Mouse (Mus musculus) cerebellum, adult (tissue): ENCODE measurements around the gene Rnf217.

Source experiments
- ATAC-seq: cut with Nextera tagmentation; 2 replicates; pipeline ENCODE4 v1.9.2; 2017; ENCODE audit warnings: mild to moderate bottlenecking, moderate library complexity, mixed read lengths; ENCODE audit not compliant: insufficient number of reproducible peaks, low FRiP score, low TSS enrichment

Rnf217 gene

DNA sequence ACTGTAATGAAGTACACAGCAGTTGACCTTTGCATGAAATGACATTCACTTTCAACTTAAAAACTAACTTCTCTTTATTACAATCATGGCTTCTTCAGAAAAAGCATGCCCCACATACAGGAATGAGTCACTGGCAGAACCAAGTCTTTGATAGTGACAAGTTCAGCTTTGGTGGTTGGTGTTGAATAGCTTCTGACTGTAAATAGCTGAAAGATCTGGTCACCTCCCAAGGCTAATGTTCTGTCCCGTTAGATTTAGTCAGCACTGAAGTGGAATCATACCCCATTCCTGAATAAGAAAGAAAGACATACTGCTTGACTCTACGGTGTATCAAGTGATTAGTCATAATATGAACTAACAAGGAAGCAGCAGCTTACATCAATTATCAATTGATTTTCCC lies 51.7 kb downstream of the Rnf217 start:
- no peak for ATAC-seq

DNA sequence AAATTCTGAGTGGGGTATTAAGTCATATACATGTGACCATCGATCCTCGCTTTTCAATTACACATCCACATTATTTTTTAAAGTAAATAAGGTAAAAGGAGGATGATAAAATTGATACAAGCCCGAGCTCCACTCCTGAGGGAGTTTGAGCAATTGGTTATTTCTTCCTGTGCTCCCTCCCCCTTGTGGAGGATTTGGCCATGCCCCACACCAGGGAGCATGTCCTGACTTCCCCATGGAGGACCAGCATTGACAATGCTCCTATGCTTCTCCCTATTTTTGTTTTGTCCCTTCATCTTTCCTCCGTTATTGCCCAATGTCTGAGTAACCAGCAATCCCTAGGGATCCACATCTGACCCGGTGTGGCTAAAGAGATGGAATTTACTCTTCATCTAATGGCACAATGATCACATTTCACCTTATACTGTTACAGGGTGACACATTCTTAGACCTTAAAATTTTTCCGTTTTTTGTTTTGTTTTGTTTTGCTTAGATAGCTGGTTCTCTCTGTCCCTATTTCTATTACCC lies 53.5 kb downstream of the Rnf217 start:
- no peak for ATAC-seq

DNA sequence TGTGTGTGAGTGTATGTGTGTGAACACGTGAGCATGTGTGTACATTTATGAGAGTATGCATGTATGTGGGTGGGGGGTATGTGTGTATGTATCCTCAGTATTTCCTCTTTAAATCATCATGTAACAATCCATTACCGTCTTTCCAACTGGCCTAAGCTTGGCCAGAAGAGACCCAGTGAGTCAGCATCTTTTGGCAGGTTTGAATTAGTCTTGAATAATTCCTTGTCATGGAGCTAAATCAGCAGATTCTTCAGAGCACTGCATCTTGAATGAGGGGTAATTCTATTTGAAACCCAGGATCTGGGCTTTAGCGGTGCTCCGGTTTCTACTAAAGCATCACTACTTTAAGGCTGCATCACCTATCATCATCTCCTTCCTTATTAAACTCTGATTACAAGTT lies 55.7 kb downstream of the Rnf217 start:
- no peak for ATAC-seq

DNA sequence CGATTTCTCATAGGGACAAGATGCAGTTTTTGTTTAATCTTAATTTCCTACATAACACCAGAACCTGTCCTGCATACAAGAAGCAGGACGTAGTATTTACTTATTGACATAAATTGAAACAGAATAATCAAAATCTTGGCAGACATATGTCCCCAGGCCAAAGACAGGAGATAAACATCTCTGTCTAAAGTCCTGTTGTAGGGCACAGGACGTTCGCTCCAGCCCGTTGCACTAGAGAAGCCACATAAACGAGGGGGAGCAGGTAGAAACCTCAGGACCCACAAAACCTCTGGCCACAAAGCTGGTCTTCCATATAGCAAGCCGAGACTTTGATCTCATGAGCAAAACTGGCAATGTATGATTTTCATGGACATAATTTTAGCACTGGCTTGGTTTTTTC lies 57.1 kb downstream of the Rnf217 start:
- no peak for ATAC-seq

DNA sequence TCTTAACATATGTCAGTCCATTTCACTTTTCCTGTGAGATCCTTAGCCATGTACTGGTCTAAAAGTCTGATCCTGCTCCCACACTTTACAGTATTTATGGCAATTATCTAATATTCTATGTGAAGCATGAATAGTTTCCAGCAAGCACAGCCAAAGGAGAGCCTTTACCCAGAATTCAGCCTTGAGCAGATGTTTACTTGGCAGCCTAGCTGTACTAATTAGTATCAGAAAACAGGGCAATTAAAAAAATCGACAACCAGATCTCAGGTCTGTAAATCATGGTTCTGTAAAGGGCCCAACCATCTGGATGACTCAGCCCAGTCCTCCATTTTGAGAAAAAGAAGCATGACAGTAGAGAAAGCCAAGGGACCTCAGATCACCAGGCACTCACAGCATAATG lies 57.6 kb downstream of the Rnf217 start:
- no peak for ATAC-seq

DNA sequence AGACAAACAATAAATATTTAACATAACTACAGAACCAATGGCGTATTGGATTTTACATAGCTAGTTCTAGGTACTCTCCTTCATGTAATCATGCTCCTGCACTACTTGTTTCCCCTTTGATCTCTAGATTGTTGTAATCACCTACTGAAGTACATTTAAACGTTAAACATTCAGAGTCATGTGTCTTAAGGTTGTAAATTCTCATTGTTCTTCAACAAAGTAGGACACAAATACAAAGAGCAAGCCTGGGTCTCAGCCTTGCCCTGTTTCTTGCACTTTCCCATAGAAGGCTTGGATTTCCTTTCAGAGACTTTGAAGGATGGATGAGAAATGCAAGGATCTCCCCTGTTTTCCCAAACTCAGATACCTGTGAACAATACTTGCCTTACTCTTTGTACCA lies 61.8 kb downstream of the Rnf217 start:
- ATAC-seq, result no peak

DNA sequence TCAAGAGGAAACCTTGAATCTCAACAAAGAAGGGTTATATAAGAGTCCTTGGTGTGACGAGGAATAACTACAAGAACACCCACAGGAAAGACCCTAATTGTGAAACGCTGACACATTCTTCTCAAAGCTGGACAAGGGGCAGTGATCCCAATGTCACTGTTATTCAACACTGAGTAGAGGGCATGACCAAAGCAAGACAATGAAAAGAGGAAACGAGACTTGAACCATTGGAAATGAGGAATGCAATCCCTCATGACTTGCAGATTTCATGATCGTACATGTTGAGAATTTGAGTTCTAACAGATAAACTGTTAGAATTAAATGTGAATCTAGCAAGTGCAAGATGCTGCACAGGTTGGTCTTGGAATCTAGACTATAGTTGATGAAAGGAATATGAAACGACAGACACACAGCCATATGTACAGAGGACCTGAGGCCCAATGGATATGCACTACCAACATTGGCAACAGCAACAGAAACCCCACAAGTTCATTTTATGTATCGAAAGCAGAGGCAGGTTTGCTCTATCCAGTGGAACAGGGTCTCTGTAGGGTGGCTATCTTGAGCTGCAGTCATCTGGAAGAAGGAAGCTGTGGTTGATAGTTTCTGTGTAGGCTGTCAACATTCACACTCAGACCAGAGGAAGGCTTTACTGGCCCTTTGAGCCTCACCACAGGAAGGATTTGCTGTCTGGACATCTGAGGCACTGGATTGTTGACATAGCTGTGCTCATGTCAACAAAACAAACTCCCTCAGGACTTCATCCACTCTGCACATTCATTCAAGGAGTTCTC lies 64.6 kb downstream of the Rnf217 start:
- no peak for ATAC-seq

DNA sequence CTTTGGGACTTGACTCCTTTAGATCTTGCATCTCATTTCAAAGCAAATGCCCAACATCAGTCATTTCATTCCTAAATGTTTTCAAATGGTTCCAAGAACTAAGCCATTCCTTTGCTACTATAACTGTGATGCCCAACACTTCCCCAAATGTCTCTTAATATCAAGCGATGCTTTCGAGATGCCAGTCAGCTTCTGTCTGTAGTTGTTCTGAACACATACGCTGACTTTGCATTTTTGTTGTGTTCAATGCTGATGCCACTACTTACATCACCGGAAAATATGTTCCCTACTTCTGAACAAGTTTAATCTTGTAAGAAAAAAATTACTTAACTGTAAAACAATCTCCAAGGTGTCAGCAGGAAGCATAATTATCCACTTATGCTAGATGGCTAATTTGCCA lies 68.5 kb downstream of the Rnf217 start:
- no peak for ATAC-seq

DNA sequence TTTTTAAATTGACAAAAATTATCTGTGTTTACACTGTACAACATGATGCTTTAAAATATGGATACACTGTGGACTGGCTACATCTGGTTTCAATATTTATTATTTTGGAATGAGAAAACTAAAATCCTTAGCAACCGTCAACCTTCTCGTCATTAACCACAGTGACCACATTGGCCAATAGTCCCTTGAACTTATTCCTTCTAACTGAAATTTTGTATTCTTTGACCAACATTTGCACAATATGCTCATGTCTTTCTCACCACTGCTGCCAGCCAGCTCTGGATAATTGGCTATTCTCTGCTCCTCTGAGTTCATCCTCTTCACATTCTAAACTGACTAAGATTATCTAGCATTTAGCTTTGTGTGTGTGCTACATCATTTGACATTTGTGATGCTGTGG lies 69.6 kb downstream of the Rnf217 start:
- no peak for ATAC-seq

DNA sequence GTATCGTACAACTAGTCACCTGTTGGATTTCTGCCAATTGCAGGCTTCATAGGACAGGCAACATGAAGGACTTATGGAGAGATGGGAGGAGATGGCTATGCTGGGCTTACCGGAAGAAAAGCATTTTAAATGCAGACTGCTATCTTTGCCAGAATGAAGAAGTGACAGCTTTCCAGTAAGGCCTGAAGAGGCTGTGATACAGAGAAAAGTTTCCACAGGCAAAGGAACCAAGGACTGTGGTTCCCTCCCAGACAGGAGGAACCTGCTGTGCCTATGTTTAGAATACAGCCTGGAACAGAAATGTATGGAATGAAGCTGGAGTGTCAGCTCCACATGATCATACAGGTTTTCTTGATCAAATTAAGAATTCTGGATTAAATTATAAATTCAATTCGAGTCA lies 70.3 kb downstream of the Rnf217 start:
- no peak for ATAC-seq

DNA sequence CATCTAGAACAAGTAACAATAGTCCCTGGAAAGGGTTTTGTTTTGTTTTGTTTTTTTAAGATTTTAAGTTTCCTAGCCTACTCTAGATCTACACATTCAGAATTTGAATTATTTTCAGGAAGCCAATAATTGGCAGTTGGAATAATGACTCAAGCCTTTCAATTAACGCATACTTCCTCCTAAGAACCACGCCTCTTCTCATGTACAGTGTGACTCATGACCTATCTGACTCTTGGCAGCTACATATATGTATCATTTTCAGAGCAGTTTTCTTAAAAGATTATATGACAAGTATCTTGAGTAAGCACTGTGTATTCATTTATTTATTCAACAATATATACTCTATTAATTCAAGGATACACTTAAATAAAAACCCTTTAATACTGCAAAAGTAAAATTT lies 70.7 kb downstream of the Rnf217 start:
- ATAC-seq, result no peak

DNA sequence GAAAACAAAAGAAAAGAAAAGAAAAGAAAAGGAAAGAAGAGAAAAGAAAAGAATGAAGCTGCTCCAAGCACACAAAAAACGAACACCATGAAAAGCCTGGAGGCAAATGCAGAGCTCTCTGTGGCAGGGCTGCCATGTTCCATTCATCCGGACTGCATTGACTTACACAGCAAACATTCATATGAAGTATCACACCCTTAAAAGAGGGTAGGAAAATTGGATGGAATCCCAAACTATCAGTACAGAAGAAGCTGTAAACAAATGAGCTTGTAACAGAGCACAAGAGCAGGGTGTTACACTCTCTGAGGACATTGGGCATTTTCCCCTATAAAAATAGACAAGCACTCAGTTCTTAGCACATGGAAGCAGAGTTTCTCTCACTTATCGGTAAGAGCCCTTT lies 71.8 kb downstream of the Rnf217 start:
- no peak for ATAC-seq

DNA sequence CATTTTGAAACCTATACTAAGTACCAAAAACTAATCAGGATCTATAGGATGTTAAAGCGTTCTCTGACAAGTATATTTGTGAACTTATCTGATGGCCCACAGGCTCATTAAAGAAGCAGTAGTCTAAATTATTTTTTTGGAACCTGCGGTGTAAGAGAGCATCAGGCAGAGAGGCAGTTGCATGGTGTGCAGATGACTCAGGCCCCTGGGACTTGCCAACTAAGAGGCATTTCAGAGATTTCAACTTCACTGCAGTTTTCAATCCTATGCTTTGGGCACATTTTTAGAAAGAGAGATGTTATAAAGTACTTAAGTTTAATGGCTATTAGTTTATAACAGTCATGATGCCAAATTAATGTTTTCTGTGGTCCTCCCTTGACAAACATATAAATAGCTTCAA lies 73.9 kb downstream of the Rnf217 start:
- ATAC-seq, result no peak

DNA sequence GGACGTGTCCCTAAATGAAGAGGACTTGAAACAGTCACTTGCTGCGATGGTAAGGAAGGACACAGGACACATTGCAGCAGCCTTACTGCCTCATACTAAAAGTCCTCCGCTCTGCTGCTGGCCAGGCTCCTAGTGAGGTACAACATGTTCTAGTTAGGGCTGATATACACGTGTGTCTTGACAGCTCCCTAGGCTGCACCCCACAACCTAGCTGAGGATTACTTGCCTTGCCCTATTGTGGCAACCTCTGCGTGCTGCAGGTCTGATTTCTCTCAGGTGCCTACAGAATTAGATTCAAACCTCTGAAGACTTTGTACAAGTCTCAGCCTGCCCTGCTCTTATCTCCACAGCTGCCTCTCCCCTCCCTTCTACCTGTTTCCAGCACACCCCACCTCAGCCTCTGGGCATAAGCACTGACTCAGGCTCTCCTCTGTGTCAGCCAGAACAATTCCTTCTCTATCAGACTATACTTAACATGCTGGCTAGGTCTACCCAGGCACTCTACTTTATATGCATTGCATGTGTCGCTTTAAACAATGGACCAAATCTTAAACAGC lies 75.6 kb downstream of the Rnf217 start:
- no peak for ATAC-seq

DNA sequence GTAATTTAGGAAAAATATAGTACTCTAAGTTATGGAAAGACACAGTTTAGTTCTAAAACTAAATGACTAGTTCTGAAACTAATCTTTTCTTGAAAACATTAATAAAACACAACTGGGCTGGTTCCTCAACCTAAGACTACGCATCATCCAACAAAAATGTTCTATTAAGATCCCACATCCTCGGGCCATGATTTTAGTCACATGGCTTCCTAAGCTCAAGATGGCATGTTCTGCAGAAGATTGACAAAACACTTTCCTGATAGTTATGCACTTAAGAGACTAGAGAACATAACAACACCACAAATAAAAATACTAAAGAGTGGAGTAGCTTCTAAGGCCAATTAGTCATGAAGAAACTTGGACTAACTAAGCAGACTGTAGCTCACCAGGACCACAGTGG lies 76.2 kb downstream of the Rnf217 start:
- no peak for ATAC-seq

DNA sequence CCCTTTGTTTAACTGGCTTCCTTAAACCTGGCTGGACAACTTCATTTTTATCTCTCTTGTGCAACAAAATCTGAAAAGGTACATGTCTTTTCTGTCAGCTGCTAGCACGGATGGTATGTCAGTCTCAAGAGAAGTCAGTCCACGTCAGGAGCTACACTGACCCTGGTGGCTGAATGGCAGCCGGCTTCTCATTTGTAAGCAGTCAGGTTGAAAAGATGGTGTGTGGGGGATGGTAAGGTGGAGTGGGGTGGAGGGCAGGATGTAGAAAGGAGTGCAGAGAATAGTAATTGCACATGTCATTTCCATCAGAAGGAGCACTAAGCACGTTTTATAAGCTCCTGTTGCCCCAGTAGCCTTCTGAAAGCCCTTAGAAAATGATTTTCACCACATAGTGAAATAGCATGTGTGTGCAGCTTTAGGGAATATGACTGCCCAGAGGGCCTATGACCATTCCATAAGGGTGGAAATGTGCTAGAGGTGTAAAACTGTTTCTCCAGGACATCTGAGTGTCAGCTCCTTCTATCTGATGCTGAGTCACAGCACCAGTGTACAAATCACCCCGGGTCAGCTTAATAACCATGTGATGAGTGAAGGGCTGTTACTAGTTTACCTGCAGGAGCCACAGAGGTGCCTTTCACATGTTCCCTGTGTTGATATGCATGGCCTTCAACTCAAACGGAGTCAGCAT lies 80.5 kb downstream of the Rnf217 start:
- ATAC-seq, result 0 out of 2 replicates have a peak, but pooled peaks have one; percentile 26

DNA sequence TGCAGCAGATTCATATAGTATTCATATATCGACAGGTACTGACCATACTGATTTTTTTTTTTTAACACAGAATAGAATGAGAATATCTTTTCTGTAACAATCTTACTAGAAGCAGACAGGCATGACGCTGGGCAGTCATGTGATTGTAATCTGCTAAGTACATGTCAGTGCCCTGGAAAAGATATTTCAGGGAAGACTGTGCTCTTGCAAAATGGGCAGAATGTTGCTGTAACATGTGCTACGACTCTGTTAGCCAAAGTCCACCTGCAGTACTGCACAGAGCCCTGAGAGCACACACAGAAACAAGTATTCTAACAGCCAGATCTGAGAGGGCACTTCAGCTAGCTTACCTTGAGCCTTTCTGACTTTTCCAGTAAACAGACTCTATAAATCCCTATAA lies 83.3 kb downstream of the Rnf217 start:
- no peak for ATAC-seq

DNA sequence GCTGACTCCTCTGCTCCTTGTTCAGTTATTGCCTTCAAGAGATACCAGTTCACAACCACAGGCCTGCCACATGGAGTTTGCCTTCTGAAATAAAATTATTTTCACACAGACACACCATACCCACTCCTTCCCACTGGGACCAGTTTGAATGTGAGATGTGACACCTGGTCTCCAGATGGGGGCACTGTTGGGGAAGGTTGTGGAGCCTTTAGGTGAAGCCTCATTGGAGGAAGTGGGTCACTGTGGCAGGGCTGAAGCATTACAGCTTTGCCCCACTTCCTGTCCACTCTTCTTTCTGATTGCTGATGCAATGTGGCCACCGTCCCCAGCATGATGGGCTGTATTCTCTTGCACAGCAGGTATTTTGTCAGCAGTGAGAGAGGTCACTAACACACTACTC lies 89.6 kb downstream of the Rnf217 start:
- 0 out of 2 replicates have a peak, but pooled peaks have one; percentile 26 for ATAC-seq

DNA sequence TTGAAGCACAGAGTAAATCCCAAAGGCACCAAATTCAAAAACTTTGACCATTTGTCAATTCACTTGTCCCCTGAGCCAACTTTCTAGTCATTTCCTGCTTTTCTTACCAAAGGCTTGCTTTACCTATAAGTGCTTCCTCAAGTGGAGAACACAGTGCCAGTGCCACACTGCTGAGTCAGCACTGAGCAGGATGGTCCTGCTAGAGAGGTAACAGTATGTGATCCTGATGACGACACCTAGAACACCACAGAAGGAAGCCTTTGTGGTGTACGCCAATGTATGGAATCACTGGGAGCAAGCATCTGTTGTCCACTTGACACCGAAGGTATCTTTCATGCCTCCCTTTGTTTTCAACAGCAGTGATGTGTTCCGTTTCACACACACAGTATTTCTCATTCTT lies 90.8 kb downstream of the Rnf217 start:
- ATAC-seq, result no peak

DNA sequence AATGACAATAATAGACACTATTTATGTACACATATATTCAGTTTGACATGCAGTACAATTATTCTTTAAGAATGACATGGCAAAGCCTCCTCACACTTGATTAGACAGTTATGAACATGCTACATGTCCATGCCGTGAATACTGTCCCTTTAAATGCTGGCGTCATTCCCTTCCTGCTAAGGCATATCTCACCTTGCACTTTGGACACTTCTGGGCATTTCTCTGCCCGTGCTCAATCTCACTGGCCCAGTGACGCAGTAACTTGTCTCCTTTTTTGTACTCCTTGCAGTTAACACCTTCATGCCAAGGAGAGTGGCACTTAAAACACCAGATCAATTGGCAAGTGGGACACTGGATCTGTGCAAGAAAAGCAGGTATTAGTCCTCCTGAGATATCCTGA lies 91.8 kb downstream of the Rnf217 start:
- ATAC-seq, result no peak

DNA sequence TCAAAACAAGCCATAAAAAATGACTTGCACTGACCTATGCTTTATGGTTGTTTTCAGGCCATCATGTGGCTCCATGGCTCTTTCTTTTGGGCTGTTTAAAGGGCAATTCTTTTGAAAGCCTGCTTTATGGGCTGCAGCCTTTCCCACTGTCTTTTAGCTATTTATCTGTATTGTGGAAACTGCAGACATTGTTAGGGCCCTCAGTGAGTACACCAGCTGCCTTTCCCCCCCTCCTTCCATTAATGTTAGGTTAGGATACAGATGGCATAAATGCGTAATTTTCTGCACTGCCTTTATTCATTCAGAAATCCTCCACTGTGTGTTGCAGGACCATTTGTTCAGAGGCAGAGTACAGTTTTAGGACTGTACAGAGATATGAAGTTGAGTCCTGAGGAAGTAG lies 93.1 kb downstream of the Rnf217 start:
- no peak for ATAC-seq
